Mouse (Mus musculus) E14TG2a.4 (cell line): ENCODE measurements at regions not wholly inside any gene's neighbourhood (a gene's known extent, or its start where the extent isn't known, plus 50 kb on each side); places are given as distances from the start of the nearest gene placed in this dataset.

Experiments
- CTCF ChIP-seq: conservative IDR thresholded peaks from 2 replicates; pipeline ENCODE4 v1.5.1; 2014; ENCODE audit warnings: low read length
- NANOG ChIP-seq: IDR thresholded peaks from 2 replicates; pipeline ENCODE4 v1.6.1; 2014; ENCODE audit warnings: borderline replicate concordance, low read length, mixed read lengths

- TF ChIP-seq CTCF (no peak), NANOG (no peak)
Observed at GRCm38 (mm10) chr3:150752787-150753186, 684.9 kb upstream of the Adgrl4 start.
